Mouse (Mus musculus): ENCODE measurements around the gene Fam216a. TPM values are rescaled to one million over a fixed set of nuclear protein-coding genes. Genes with fewer than 3 reads are reported as not detected.
"Not testable (repeated sequence)": the region's sequence is repeated elsewhere in the genome, so short reads cannot be mapped to it uniquely, and the experiment has no call there.

The Fam216a gene
- polyA plus RNA-seq, 1 experiment, result 7.4 TPM

GRCm38 (mm10) chr5:122325477-122325876 lies 46.7 kb downstream of the Fam216a start:
- peaks cover 28% of the 10 kb centered on the region for H3K36me3 ChIP-seq (ENCODE audit: control insufficient read depth, insufficient read depth, low read length)

GRCm38 (mm10) chr5:122324608-122325431 lies 47.3 kb downstream of the Fam216a start:
- Histone ChIP-seq H3K36me3 (ENCODE audit: control insufficient read depth, insufficient read depth, low read length) (peaks cover 34% of the 10 kb centered on the region), H3K4me1 (ENCODE audit: control insufficient read depth, insufficient read depth, insufficient read length) (no peaks in the 10 kb centered on the region), H3K27me3 (ENCODE audit: control insufficient read depth, insufficient read depth, low read length) (no peaks in the 10 kb centered on the region), H3K27ac (ENCODE audit: insufficient read depth, low read length) (no peak overlapping the region), H3K4me3 (ENCODE audit: extremely low read depth, insufficient read depth, insufficient read length) (no peak overlapping the region)
- TF ChIP-seq CTCF (IDR thresholded peaks at IDR 0.05; ENCODE audit: extremely low read depth, insufficient read depth, insufficient read length, insufficient replicate concordance) (no peak), POLR2A (IDR thresholded peaks at IDR 0.05; ENCODE audit: low read depth, low read length) (no peak)
- 90% methylated on average over 23 of the region's 23 CpGs for WGBS
- DNase-seq (ENCODE audit: low read depth in 1 of 2, low spot score in 2 of 2), result no peak

More at GRCm38 (mm10) chr5:122325477-122325876, 46.7 kb downstream of the Fam216a start:
- Histone ChIP-seq H3K4me3 (ENCODE audit: extremely low read depth, insufficient read depth, insufficient read length) (no peak overlapping the region), H3K27me3 (ENCODE audit: control insufficient read depth, insufficient read depth, low read length) (no peaks in the 10 kb centered on the region), H3K27ac (ENCODE audit: insufficient read depth, low read length) (no peak overlapping the region), H3K4me1 (ENCODE audit: control insufficient read depth, insufficient read depth, insufficient read length) (no peaks in the 10 kb centered on the region)
- DNase-seq (ENCODE audit: low read depth in 1 of 2, low spot score in 2 of 2), result no peak
- TF ChIP-seq CTCF (IDR thresholded peaks at IDR 0.05; ENCODE audit: extremely low read depth, insufficient read depth, insufficient read length, insufficient replicate concordance) (no peak), POLR2A (IDR thresholded peaks at IDR 0.05; ENCODE audit: low read depth, low read length) (no peak)
- WGBS, result 92% methylated on average over 8 of the region's 8 CpGs

GRCm38 (mm10) chr5:122323523-122323922 lies 48.6 kb downstream of the Fam216a start:
- peaks cover 37% of the 10 kb centered on the region for H3K36me3 ChIP-seq (ENCODE audit: control insufficient read depth, insufficient read depth, low read length)
- TF ChIP-seq CTCF (IDR thresholded peaks at IDR 0.05; ENCODE audit: extremely low read depth, insufficient read depth, insufficient read length, insufficient replicate concordance) (no peak), POLR2A (IDR thresholded peaks at IDR 0.05; ENCODE audit: low read depth, low read length) (no peak)
- no peak for DNase-seq (ENCODE audit: low read depth in 1 of 2, low spot score in 2 of 2)
- WGBS, result 96% methylated on average over 8 of the region's 8 CpGs
- H3K4me1 ChIP-seq (ENCODE audit: control insufficient read depth, insufficient read depth, insufficient read length), result no peaks in the 10 kb centered on the region
- no peaks in the 10 kb centered on the region for H3K27me3 ChIP-seq (ENCODE audit: control insufficient read depth, insufficient read depth, low read length)
- no peak overlapping the region for H3K4me3 ChIP-seq (ENCODE audit: extremely low read depth, insufficient read depth, insufficient read length)
- no peak overlapping the region for H3K27ac ChIP-seq (ENCODE audit: insufficient read depth, low read length)

- DNase-seq (ENCODE audit: low read depth in 1 of 2, low spot score in 2 of 2), result no peak
- H3K4me3 ChIP-seq (ENCODE audit: extremely low read depth, insufficient read depth, insufficient read length), result no peak overlapping the region
- 92% methylated on average over 12 of the region's 12 CpGs for WGBS
- TF ChIP-seq POLR2A (IDR thresholded peaks at IDR 0.05; ENCODE audit: low read depth, low read length), result no peak
- no peak for TF ChIP-seq CTCF (IDR thresholded peaks at IDR 0.05; ENCODE audit: extremely low read depth, insufficient read depth, insufficient read length, insufficient replicate concordance)
- no peaks in the 10 kb centered on the region for H3K27me3 ChIP-seq (ENCODE audit: control insufficient read depth, insufficient read depth, low read length)
- H3K4me1 ChIP-seq (ENCODE audit: control insufficient read depth, insufficient read depth, insufficient read length), result peaks cover 17% of the 10 kb centered on the region; the same call in 1 of the 2 replicates
- peaks cover 33% of the 10 kb centered on the region for H3K36me3 ChIP-seq (ENCODE audit: control insufficient read depth, insufficient read depth, low read length)
- no peak overlapping the region for H3K27ac ChIP-seq (ENCODE audit: insufficient read depth, low read length)
Measured at GRCm38 (mm10) chr5:122320205-122320781, 51.9 kb downstream of the Fam216a start.

- Histone ChIP-seq H3K4me3 (ENCODE audit: extremely low read depth, insufficient read depth, insufficient read length) (no peak overlapping the region), H3K27ac (ENCODE audit: insufficient read depth, low read length) (no peak overlapping the region), H3K4me1 (ENCODE audit: control insufficient read depth, insufficient read depth, insufficient read length) (peaks cover 23% of the 10 kb centered on the region; the same call in 1 of the 2 replicates), H3K27me3 (ENCODE audit: control insufficient read depth, insufficient read depth, low read length) (no peaks in the 10 kb centered on the region), H3K36me3 (ENCODE audit: control insufficient read depth, insufficient read depth, low read length) (peaks cover 28% of the 10 kb centered on the region)
- whole genome bisulfite sequencing, result 85% methylated on average over 14 of the region's 14 CpGs
- TF ChIP-seq POLR2A (IDR thresholded peaks at IDR 0.05; ENCODE audit: low read depth, low read length) (no peak), CTCF (IDR thresholded peaks at IDR 0.05; ENCODE audit: extremely low read depth, insufficient read depth, insufficient read length, insufficient replicate concordance) (no peak)
- no peak for DNase-seq (ENCODE audit: low read depth in 1 of 2, low spot score in 2 of 2)
Measured at GRCm38 (mm10) chr5:122319474-122320204, 52.5 kb downstream of the Fam216a start.

- not testable (repeated sequence) for DNase-seq (ENCODE audit: low read depth in 1 of 2, low spot score in 2 of 2); H3K27me3 ChIP-seq (ENCODE audit: control insufficient read depth, insufficient read depth, low read length); H3K27ac ChIP-seq (ENCODE audit: insufficient read depth, low read length); H3K4me3 ChIP-seq (ENCODE audit: extremely low read depth, insufficient read depth, insufficient read length)
- WGBS, result 90% methylated on average over 3 of the region's 3 CpGs
- H3K4me1 ChIP-seq (ENCODE audit: control insufficient read depth, insufficient read depth, insufficient read length), result peaks cover 24% of the 10 kb centered on the region; the same call in 1 of the 2 replicates
- peaks cover 26% of the 10 kb centered on the region for H3K36me3 ChIP-seq (ENCODE audit: control insufficient read depth, insufficient read depth, low read length)
Measured at GRCm38 (mm10) chr5:122318976-122319375, 53.2 kb downstream of the Fam216a start.

Data from spleen, adult 2 months (tissue).